Mouse (Mus musculus) small intestine, adult 2 months (tissue): ENCODE measurements at regions not wholly inside any gene's neighbourhood (a gene's known extent, or its start where the extent isn't known, plus 50 kb on each side); places are given as distances from the start of the nearest gene placed in this dataset.
A peak's percentile ranks its signal among the peaks of the same experiment; 100 is the strongest.

Experiments
- H3K27ac ChIP-seq: fragments of 200-500 bp; 2 replicates; pipeline ENCODE4 v1.5.1; 2012; ENCODE audit warnings: low read depth, low read length, control low read depth, inconsistent platforms; ENCODE audit not compliant: insufficient read depth
- H3K27me3 ChIP-seq: fragments of 200-500 bp; 2 replicates; pipeline ENCODE4 v1.6.1; 2012; ENCODE audit warnings: mild to moderate bottlenecking, moderate library complexity, low read length, inconsistent platforms; ENCODE audit not compliant: control insufficient read depth, insufficient read depth
- H3K36me3 ChIP-seq: fragments of 200-500 bp; 2 replicates; pipeline ENCODE4 v1.6.1; 2012; ENCODE audit warnings: mild to moderate bottlenecking, low read length, control low read depth, inconsistent platforms; ENCODE audit not compliant: control insufficient read depth, insufficient read depth
- H3K4me1 ChIP-seq: fragments of 200-500 bp; 2 replicates; pipeline ENCODE4 v1.6.1; 2012; ENCODE audit warnings: low read length, inconsistent platforms, mixed read lengths; ENCODE audit not compliant: control insufficient read depth, insufficient read depth, insufficient read length
- H3K4me3 ChIP-seq: fragments of 200-500 bp; 2 replicates; pipeline ENCODE4 v1.5.1; 2012; ENCODE audit warnings: low read depth, mild to moderate bottlenecking, control low read depth, inconsistent platforms, low read length, moderate library complexity
- CTCF ChIP-seq: fragments of 200-500 bp; IDR thresholded peaks from 2 replicates; pipeline ENCODE4 v1.5.1; 2012; ENCODE audit warnings: low read depth, mild to moderate bottlenecking, control low read depth, inconsistent platforms, low read length, moderate library complexity, mixed read lengths; ENCODE audit not compliant: insufficient replicate concordance, insufficient read length; ENCODE audit errors: extremely low read depth
- POLR2A ChIP-seq: fragments of 200-500 bp; IDR thresholded peaks from 2 replicates; pipeline ENCODE4 v1.6.1; 2012; ENCODE audit warnings: low read depth, mild to moderate bottlenecking, control low read depth, inconsistent platforms, low read length, moderate library complexity
- WGBS: fragments of 180-500 bp; shearing (Covaris S2); methylation state at CpG from one replicate; pipeline ENCODE4 v1.1.7; 2018; 5-methylcytosine and 5-hydroxymethylcytosine counted together

DNA sequence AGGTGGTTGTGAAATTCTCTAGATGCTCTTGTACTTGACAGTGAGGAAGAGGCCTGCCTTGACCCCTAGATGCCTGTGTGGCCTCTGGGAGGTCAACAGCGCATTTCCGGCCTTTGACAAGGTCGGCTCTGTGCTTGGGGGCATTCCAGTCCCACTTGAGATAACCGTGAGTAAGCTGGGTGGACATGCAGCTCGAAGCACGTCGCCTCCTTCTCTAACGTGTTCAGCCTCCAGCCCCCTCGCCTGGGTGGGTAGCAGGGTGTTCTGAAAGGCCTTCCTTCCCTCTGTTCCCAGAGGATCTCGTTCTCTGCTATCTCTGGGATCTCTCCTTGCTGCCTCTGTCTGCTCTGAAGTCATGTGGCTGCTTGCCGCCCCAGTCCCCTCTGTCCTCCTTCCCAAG, 70.2 kb upstream of the Slc38a2 start:
- Histone ChIP-seq H3K4me1 (peaks cover 8% of the 10 kb centered on the region), H3K4me3 (no peak overlapping the region), H3K27me3 (no peaks in the 10 kb centered on the region), H3K36me3 (no peaks in the 10 kb centered on the region), H3K27ac (no peak overlapping the region)
- TF ChIP-seq CTCF (no peak), POLR2A (no peak)
- 87% methylated on average over 11 of the region's 11 CpGs for WGBS

DNA sequence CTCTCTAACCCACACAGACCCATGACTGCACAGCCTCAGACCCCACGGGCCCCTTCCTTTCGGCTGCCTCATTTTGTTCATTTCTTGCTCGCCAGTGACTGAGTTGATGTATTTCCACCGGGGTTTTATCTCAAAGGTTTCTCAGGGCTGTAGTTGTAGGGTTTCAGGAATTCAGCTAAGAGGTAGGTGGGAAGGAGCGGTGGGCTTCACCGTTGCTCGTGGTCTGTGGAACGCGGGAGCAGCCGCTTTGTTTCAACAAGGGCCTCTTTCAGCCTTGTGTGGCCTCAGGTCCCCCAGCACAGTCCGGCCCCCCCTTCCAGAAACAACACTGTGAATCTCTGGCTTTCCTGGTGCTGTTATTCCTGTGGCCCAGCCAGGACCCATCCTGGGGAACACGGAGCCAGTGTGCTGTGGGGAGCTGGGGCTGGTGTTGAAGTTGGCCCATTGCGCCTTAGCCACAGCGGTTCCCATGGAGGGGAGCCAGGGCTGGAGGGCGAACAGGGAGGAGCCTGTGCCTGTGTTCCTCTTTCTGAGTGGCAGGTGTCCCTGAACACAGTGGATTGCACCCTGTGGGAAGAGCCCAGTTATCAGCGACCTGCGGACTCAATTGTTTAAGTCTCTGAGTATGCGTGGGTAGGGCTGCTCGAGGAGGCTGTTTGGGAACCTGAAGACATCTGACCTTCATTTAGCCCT, 68.9 kb upstream of the Slc38a2 start:
- no peaks in the 10 kb centered on the region for H3K36me3 ChIP-seq
- H3K27ac ChIP-seq = peak overlapping the region; percentile 29; the same call in 1 of the 2 replicates
- WGBS = 39% methylated on average over 19 of the region's 19 CpGs
- H3K27me3 ChIP-seq = no peaks in the 10 kb centered on the region
- peaks cover 8% of the 10 kb centered on the region for H3K4me1 ChIP-seq
- no peak overlapping the region for H3K4me3 ChIP-seq
- TF ChIP-seq POLR2A = no peak
- TF ChIP-seq CTCF = no peak

DNA sequence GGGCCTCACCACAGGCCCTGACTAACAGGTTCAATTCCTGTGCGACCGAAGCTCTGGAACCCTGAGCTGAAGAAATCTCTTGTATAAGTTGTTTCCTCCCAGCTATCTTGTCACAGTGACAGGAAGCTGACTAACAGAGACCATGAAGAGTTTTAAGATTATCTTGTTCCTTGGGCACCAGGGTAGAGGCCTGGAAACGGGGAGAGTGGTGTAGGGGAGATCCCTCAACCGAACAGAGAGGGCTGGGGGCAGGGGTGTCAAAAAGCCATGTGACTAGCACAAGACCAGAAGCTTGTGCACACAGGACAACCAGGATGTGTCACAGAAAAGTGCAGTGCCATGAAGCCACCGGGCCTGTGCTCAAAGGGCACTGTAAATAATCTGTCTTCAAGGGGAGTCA, 67.7 kb upstream of the Slc38a2 start:
- Histone ChIP-seq H3K36me3 (no peaks in the 10 kb centered on the region), H3K4me3 (no peak overlapping the region), H3K27me3 (no peaks in the 10 kb centered on the region), H3K4me1 (peaks cover 8% of the 10 kb centered on the region), H3K27ac (no peak overlapping the region)
- 94% methylated on average over 5 of the region's 5 CpGs for WGBS
- no peak for TF ChIP-seq CTCF
- TF ChIP-seq POLR2A = no peak

DNA sequence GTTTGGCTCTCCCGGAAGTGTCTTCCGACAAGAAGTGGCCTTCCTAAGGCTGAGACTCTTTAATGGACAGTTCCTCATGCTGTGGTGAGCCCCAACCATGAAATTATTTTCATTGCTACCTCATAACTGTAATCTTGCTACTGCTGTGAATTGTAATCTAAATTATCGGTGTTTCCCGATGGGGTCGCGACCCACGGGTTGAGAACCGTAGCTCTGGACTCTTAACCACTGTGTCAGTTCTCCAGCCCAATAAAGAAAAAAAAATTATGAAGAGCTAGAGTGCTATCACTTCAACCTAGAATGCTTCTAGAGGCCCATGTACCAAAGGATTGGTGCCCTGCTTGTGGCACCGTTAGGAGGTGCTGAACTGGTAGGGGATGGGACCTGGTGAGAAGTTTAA, 66.7 kb upstream of the Slc38a2 start:
- no peak for TF ChIP-seq CTCF
- TF ChIP-seq POLR2A = no peak
- Histone ChIP-seq H3K4me3 (no peak overlapping the region), H3K27ac (no peak overlapping the region), H3K36me3 (no peaks in the 10 kb centered on the region), H3K4me1 (peaks cover 8% of the 10 kb centered on the region), H3K27me3 (no peaks in the 10 kb centered on the region)
- 97% methylated on average over 9 of the region's 9 CpGs for WGBS

DNA sequence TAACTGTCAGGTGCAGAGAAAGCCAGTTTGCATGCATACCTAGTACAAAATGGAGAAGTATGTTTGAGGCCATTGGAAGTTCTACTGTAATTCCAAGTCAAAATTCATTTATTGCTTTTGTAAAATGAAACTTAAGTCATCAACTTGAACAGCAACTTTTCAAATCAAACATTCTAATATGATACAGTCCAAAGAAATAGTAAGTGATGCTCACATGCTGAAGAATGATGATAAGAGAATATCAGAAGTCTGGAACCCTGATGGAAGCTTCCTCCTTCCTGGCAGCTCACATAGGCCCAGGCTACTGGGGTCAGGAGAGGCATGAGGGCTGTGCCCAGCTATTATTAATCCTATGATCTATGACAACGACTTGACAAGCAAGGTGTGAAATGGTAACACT, 64.1 kb upstream of the Slc38a2 start:
- no peak for TF ChIP-seq CTCF
- TF ChIP-seq POLR2A = no peak
- H3K27me3 ChIP-seq = no peaks in the 10 kb centered on the region
- H3K4me1 ChIP-seq = peaks cover 3% of the 10 kb centered on the region
- H3K27ac ChIP-seq = no peak overlapping the region
- WGBS = 41% methylated on average over 1 of the region's 1 CpGs
- H3K36me3 ChIP-seq = no peaks in the 10 kb centered on the region
- no peak overlapping the region for H3K4me3 ChIP-seq

- TF ChIP-seq POLR2A (no peak), CTCF (no peak)
- H3K4me1 ChIP-seq = peaks cover 14% of the 10 kb centered on the region
- no peak overlapping the region for H3K27ac ChIP-seq
- no peaks in the 10 kb centered on the region for H3K36me3 ChIP-seq
- H3K27me3 ChIP-seq = no peaks in the 10 kb centered on the region
- 81% methylated on average over 13 of the region's 13 CpGs for WGBS
- no peak overlapping the region for H3K4me3 ChIP-seq
These were observed 59.8 kb upstream of the Slc38a2 start for GRCm38 (mm10) chr15:96759078-96759995.
